Mouse (Mus musculus) E14TG2a.4 (cell line): Measurements from ENCODE around the gene Tpi1.

ENCODE experiments used
- CTCF ChIP-seq: conservative IDR thresholded peaks from 2 replicates; pipeline ENCODE4 v1.5.1; 2014; ENCODE audit warnings: low read length
- POU5F1 ChIP-seq: IDR thresholded peaks from 2 replicates; pipeline ENCODE4 v1.6.1; 2014; ENCODE audit warnings: low read length, borderline replicate concordance

GRCm38 (mm10) chr6:124828101-124828592 lies 14.1 kb upstream of the Tpi1 start:
- TF ChIP-seq CTCF (no peak), POU5F1 (no peak)
